Mouse (Mus musculus): ENCODE data around the gene Plk5. TPM values are rescaled to one million over a fixed set of nuclear protein-coding genes. Genes with fewer than 3 reads are reported as not detected.
"Not testable (repeated sequence)": the region's sequence is repeated elsewhere in the genome, so short reads cannot be mapped to it uniquely, and the experiment has no call there.

Plk5 gene
- polyA plus RNA-seq, 1 experiment = 0.57 TPM

DNA sequence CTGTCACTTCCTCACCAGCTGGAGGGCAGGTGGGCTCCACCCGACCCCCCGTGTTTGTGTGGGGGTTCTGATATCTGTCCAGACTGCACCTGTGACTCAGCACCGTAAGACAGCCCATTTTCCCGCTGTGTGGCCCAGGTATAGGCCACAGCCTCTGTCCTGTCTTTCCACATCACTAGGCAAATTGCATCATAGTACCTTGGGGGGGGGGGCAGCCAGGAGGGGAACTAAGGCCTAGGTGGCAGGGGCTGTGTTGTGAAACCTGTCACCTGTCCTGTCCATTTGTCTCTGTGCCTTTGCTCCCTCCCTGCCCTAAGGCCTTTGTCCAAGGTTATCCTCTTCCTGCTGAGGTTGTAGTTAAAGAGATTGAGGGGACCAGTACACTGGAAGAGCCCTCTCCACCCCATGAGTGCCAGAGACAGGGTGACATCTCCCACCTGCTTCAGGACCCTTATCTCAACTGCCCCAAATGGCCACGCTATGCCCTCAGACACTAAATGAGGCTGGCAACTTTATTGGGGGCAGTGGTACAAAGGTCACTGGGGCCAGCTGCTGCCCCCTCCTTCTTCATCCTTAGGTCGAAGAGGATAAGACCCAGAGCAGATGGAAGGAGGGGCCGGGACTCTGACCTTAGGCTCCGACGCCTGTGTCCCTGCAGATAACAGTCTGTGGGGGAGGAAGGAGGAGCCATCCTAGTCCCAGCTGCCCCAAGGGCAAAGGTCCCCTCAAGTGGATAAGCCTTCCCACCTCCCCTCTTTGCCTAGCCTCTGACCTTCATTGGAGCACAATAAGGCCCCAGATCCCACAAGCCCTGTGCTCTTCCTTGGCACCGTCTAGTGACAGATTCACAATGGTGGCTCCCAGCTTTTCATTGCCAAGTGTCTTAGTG is 24.4 kb upstream of the Plk5 start:
- no peak for DNase-seq (ENCODE audit: low read depth)

DNA sequence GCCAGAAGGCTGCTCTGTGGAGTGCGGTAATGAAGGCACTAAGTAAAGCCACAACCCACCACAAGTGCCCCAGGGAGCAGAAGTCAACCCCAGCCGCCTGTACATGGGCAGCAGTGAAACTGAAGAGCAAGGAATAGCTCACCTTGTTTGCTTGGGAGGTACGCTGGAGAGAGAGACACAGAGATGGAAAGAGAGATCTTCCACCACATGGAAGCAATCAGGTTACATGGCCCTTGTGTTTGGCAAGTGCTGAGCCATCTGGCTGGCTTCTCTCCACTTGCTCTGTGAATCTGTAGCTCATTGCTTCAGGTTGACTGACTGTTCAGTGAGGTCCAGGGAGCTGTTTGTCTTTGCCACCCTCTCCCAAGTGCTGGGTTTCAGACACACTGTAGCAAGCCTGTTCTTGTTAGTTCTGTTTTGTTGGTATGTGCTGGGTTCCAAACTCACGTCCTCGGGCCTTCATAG is 23.7 kb upstream of the Plk5 start:
- no peak for DNase-seq (ENCODE audit: low read depth)

DNA sequence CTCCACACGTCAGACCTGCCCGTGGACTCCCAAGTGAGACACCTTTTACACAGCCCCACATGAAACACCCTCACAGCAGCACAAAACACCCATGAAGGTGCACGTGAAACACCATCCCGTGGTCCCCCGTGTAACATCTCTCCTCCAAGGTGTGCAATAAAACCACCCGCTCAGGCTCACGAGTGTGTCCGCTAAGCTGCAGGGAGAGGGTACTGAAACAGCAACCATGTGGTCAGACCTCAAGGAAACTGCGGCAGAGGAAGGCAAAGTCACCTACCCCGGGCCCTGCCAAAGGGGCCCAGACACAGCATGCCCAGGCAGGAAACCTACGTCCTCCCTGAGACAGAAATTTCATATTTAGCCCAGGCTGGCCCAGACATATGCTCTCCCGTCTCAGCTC is 20.0 kb upstream of the Plk5 start:
- no peak for DNase-seq (ENCODE audit: low read depth)

DNA sequence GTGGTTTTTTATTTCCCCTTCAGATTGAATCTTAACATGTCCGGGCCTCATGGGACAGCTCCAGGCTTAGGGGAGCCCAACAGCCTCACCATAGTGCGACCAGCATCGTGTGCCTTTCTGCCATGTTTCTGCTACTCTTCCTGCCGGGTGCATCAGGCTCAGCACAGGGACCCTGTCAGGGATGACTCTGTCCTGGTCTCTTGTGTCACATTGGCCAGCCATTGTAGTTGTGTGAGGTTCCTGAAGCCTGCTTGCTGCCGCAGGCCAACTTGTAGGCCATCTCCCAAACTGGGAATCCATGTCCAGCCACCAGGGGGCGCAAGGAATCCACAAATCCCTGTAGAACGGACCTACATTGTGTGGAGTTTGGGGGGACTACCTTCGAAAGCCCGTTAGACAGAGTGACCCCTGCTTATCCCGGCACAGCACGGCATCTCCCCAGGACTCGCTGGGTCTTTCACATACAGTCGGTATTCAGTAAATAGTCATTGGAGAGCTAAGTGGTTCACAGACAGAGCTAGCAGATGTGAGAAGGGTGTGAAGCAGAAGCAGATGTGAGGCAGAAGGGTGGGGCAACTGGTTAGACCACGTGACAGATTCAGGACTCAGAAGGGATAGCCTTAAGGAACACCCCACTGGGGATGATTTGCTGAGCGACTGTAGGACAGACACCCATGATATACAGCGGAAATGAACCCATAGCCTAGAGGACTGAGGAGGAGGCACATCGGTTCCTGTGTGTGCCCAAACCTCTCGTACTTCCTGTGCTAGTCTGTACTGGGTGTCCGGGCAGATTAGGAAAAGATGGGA is 16.1 kb upstream of the Plk5 start:
- DNase-seq (ENCODE audit: low read depth) = no peak

DNA sequence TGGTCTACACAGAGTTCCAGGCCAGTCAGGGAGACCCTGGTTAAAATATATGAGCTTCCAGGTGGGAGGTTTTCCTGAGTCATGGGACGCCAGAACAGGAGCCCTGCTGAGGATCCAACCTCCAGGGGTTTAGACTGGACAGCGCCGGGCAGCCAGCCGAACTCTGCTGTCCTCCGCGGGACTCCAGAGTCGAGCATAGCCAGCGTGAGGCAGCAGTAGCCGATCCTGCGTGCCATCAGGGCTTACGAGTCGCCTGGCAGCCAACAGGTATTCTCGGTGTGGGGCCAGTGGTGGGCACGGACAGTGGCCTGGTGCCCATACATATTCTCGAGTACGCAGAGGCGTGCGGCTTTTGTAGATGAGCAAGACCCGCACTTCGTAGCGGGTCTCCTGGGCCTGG is 15.2 kb upstream of the Plk5 start:
- DNase-seq (ENCODE audit: low read depth) = no peak

DNA sequence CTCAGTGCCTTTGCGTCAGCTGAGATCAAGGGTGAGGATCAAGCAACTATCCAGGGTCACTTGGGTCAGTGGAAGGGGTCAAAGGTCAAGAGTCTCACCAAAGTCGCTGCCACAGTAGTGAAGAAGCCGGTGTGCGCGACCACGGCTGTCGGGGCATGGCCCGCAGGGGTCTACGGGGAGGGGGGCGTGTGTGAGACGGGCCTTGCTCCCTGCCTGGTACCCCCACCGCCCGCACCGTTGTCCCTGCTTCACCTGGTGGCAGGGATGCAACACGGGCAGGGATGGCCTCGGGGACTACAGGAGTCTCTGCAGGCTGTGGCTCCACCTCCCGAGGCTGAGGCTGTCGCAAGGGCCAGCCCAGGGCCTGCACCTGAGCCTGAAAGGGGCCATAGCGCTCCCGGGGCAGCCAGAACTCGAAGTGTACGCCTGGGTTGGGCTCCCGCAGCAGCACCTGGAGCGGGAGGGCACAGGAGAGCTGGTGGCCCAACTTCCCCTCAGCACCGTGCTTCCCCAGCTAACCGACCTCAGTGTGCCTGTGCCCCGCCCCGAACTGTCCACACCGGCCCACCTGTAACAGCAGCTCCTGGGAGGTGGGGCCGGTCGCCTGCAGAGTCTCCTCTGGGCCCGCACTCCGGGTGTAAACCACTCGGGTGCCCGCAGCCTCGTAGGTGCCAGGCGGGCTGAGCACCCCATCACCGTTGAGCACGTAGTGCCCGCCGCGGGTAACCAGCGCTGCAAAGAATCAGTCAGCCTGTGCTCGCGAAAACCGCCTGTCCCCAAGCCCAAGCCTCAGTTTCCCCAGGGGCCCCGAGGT is 14.6 kb upstream of the Plk5 start:
- DNase-seq (ENCODE audit: low read depth) = no peak

DNA sequence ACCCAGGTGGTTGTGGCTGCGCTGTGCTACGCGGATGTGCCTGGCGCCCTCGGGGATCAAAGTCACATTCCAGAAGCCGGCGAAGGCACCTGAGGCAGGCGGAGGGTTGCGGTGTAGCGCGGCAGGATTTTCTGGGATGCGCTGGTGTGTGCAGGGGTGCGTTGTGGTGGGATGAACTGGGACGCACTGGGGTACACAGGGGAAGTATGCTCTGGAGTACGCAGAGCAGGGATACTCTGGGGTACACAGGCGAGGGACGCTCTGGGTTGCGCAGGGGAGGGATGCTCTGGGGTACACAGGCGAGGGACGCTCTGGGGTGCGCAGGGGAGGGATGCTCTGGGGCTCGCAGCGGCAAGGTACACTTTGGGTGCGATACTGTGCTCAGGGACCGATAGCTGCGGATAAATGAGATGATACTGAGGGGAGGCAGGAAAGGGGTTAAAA is 13.9 kb upstream of the Plk5 start:
- DNase-seq (ENCODE audit: low read depth) = no peak

DNA sequence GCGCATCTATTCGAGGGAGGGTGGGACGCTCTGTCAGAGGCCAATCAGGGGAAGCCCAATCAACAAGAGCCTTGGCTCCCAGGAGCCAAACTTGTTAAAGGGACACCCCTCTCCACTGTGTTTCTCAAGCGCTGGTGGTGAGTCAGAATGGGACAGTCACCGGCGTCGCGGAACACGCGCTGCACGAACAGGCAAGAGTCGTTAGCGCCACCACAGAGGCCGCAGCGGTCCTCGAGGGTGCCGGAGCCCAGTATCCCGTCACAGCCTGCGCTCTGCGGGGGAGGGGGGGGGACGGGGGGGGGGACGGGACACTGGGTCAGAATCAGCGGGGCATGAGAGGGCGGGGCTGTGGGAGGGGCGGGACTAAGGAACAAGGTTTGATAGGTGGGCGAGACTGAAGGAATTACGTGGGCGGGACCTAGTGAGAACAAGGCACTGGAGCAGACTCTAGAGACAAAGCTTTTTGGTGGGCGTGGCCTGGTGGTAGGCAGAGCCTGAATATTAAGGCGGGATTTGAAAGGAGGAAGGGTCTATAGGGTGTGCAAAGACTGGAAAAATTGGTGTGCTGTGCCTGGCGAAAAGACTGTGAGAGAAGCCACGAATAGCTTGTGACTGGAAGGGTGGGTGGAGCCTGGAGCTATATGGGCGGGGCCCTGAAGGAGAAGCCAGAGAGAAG is 13.4 kb upstream of the Plk5 start:
- DNase-seq (ENCODE audit: low read depth) = no peak

DNA sequence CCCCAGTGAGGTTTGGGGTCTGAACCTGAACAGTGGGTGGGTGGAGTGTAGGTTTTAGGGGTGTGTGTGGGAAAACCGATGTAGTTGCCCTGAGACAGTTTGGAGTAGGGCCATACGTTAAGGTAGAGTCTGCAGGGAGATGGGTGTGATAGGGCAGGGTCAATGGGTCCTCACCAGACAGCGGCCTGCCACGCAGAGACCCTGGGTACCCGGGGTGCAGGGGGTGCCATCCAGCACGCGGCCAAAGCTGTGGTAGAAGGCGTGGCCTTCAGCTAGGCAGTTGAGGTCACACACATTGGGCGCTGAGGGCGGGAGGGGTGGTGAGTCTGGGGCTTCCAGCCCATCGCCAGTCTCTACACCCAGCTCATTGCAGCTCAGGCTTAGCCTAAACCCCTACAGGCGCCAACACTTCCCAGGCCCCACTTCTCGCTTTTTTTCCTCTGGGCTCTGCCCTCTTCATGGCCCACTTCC is 12.8 kb upstream of the Plk5 start:
- no peak for DNase-seq (ENCODE audit: low read depth)

DNA sequence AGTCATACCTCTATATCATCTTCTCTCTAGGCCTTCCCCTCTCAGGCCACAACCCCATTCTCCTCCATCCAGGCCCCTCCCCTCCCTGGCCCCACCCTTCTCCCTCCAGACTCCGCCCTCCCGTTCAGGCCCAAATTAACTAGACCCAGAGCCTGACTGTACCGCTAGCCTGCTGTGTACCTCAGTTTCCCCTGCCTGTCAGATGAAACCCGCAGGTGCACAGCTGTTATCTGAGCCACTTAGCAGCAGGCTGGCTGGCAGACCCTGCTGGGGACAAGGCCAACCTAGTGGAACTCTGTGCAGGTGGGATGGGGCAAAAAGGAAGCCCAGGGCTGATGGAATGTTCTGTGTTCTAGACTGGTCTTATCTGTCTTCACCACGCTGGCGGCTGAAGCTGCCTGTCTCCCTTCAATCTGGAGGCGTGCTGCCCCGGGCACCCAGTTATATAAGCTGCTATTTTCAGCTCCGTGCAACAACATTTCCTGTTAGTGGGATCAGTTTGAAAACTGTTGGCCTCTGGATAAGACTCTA is 12.1 kb upstream of the Plk5 start:
- no peak for DNase-seq (ENCODE audit: low read depth)

DNA sequence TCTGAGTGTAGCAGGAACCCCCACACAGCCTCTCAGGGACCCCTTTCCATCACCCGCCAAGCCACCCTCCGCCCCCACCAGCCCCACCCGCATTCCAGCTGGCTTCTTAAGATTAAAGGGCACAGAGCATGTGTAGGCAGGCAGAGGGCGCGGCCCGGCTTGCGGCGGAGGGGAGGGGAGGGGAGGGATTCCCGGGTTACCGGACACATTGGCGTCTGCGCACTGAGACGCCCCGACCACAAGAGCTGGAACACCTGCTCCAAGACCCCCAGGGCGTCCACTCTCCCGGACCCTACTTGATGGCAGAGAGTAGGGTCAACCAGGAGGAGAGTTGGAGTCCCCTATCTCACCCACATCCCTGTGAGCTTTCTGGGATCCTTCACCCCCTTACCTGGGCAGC is 11.1 kb upstream of the Plk5 start:
- DNase-seq (ENCODE audit: low read depth) = no peak

DNA sequence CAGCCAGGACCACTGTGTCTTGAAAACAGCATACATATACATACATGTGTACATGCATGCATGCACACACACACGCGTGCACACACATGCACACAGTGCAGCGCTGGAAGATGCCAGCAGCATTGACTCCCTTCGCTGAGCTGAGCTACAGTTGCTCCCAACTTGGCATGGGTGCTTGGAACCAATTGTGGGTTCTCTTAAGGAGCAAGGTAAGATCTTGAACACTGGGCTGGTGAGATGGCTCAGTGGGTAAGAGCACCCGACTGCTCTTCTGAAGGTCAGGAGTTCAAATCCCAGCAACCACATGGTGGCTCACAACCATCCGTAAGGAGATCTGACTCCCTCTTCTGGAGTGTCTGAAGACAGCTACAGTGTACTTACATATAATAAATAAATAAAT is 10.3 kb upstream of the Plk5 start:
- not testable (repeated sequence) for DNase-seq (ENCODE audit: low read depth)

DNA sequence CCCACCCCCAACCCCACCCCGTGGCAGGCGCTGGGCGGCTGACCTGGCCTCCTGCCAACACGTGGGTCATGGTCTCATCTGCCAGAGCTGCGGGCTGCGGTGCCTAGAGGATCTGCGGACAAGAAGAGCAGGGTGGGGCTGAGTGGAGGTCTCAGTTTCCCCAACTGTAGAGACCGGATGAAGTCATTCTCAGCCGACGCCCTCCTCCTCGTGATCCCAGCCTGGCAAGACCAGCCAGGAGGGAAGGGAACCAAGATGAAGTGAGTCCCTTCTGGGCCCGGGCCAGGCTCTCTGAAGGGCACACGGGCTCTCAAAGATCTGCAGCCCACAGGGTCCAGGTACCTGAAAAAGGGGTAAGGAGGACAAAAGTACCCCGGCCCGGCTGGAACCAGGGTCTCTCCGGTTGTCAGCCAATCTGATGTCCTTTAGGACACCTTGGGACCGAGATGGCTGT is 8.7 kb upstream of the Plk5 start:
- DNase-seq (ENCODE audit: low read depth) = no peak

DNA sequence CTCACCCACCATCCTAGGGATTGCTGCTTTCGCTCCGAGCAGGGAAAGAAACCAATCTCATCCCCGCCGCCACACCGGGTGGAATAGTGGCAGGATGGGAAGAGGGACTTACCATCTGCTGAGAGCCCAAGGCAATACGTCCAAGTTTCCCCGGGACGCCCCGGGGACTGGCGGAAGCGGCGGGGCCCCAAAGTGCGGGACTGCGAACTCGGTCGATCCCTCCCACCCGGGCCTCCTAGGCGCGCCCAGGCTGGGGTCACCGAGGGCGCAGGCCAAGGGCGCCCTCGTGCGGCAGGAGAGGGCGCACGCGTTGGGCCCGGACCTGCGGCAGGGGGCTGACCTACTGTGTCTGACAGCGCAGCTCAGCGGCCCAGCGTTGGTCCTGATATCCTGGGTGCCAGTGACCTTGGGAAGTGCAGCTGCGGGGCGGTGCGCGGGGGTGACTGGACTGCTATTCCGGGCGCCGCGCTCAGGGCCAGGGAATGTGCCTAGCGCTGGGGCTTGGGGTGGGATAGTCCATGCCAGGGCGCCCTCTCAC is 7.9 kb upstream of the Plk5 start, which contains the start of gene Adamtsl5:
Adamtsl5 (minus strand) TSS at position 169 of the 538 bp plus-strand sequence.
- DNase-seq (ENCODE audit: low read depth) = no peak

DNA sequence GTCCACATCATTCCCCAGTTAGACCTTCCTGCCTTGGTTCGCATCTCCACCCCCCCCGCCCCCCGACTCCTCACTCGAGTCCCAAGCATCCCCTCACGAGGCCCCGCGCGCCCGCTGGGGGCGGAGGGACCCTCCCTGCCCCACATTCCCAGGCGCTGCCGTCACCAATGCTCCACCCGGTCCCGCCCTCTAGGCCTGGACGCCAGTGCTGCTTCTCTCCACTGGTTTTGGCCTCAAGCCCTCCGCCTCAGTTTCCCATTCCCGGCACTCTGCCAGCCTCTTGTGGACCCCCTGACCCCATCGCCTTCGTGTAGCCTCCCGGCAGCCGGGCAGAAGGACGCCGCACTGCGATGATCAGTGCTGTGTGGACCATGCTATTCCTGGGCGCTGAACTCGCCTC is 7.3 kb upstream of the Plk5 start:
- no peak for DNase-seq (ENCODE audit: low read depth)

DNA sequence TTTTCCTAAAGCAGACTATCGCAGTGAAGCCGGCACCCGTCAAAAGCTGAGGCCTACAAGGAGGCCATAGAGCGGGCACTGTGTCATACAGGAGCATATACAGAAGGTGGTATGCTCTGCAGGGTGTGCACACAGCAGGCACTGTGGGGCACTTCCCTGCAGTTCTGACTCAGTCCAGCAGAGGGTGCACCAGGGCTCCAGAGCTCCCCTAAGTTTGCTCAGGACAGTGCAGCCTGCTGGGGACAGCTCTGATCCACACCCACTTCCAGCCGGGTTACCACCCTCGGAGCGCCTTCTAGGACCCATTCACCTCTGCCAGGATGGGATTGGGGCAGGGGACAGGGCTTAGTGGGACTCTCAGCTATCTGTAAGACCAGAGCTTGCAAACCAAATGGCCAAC is 6.0 kb upstream of the Plk5 start:
- DNase-seq (ENCODE audit: low read depth) = no peak

DNA sequence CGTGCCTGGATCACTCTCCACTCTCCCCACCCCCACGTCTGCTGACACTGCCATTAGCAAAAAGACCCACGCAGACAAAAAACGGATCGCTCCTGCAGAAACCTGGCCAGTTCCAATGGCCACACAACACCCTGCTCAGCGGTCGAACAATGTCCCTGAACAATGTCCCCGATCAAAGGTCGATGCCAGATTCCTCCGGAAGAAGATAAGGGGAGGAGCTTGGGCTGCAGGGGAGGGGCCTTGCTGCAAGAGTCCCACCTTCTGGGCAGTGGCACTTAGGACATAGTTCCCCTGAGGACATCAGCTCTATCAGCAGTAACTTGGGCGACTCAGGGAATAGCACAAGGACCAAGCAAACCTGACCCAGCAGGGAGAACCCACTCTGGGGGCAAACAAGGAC is 4.4 kb upstream of the Plk5 start:
- DNase-seq (ENCODE audit: low read depth) = no peak

DNA sequence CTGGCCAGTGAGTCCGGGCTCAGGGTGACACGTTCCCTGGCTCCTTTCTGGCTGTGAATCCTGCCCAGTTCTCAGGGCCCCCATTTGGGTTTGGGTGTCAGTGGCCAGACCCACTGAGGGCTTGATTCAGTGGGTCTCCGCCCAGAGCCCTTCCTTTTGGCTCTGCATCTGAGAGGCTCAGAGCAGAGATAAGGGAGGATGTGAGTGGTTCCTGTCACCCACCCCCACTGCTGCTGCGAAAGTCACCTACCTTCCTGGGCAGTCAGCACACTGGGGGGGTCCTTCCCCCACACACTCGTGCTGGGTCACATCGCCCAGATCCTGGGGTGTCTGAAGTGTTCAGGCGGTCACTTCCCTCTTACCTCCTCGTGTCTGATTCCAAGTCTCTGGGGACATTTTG is 3.5 kb upstream of the Plk5 start:
- DNase-seq (ENCODE audit: low read depth) = no peak

DNA sequence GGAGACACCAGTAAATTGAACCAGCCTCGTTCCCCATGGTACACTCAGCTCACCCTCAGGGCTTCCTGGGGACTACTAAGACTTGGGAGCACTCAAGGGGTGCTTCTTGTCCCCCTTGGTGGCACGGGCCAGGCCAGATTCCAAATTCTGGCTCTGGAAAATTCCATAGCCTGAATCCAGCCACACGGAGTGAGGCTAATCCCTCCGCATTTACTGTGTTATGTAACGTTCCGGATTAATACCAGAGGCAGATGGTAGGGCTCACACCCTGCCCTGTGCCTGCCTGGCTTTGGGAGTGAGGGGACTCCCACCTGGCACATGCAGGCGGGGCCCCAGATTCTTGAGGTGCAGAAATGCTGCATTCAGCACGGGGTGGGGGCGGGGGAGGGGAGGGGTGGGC is 828 bp upstream of the Plk5 start:
- no peak for DNase-seq (ENCODE audit: low read depth)

DNA sequence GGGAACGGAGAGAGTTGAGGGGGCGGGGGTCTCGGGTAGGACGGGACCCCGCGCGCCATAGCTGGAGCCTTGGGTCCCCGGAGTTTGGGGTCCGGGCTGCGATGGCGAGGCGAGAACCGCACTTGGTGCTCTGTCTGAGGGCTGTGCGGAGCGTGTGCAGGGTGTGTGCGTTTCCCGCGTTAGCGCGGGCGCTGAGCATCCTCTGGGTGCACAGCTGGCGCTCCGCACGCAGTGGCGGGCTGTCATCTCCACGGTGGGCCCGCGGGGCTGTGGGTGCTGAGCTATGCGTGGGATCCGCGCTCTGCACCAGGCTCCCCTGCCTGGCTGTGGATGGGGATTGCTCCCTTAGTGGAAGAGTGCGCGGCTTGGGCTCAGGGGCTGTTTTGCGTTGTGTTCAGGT is 478 bp downstream of the Plk5 start:
- no peak for DNase-seq (ENCODE audit: low read depth)

DNA sequence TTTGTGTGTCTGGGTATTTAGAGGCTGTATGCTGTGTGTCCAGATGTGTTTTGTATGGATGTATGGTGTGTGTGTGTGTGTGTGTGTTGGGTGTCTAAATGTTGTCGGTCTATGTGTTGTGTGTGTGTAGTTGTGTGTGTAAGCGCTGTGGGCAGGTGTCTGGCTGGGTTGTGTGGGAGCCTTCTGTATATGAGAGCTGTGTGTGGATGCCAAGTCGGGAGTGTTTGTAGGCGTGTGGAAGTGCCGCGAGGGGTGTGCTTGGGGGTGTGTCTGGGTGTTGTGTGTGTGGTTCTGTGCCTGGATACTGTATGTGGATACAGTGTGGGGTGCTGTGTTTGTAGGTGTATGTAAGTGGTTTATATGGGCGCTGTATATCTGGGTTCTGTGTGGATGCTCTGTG is 1.1 kb downstream of the Plk5 start:
- no peak for DNase-seq (ENCODE audit: low read depth)

All from gonadal fat pad, adult 2 months (tissue).